Comparison of ENCODE assay signal across 12 mouse cellular contexts in the genomic region with DNA sequence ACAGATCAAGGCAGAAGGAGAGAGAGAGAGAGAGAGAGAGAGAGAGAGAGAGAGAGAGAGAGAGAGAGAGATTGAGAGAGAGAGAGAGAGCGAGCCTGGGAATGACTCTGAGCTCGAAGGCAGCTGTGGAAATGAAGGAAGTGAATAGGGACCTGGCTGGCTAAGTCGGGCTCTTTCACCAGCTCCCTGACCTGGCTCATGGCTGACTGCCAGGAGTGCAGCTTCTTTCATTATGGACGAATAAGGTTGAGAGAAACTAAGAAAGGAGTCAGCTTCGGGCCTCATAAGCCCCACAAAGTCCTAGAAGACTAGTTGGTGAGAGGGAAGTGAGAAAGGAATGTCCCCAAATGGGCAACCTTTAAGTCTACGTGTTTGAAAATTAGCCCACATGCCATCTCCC. TPM values are rescaled to one million over a fixed set of nuclear protein-coding genes. Genes with fewer than 3 reads are reported as not detected.
DNase-seq lines count a peak whose midpoint lies in the region; ATAC-seq and TF ChIP-seq lines count a peak whose summit lies in the region.
"Had no signal": no experiment of that assay in that cellular context is flagged by ENCODE, and none has a peak within 500 bp of the region (broad histone marks: within the 10 kb centered on the region; RNA-seq: fewer than 3 reads in every experiment).

No protein-coding gene starts in this region.

- no peak overlapping the region for H3K4me3 ChIP-seq in lung, embryonic 14.5 days (ENCODE audit: low read depth, low read length)
- H3K4me3 ChIP-seq: midbrain, embryonic 15.5 days; neural tube, embryonic 12.5 days had no signal

- no peaks in the 10 kb centered on the region for H3K27me3 ChIP-seq in lung, embryonic 14.5 days (ENCODE audit: insufficient read depth, low read length)
- H3K27me3 ChIP-seq: CH12.LX; midbrain, embryonic 15.5 days; neural tube, embryonic 12.5 days had no signal

- no peaks in the 10 kb centered on the region for H3K4me1 ChIP-seq in lung, embryonic 14.5 days (ENCODE audit: insufficient read depth)
- H3K4me1 ChIP-seq: neural tube, embryonic 12.5 days had no signal

- ATAC-seq in lung, embryonic 14.5 days (ENCODE audit: insufficient read depth): no peak
- ATAC-seq: midbrain, embryonic 15.5 days had no signal

- DNase-seq in gastrocnemius, postnatal 10 days: peak; percentile 19
- DNase-seq in gastrocnemius, postnatal 4 days (ENCODE audit: low spot score in 2 of 2): no peak
- DNase-seq in lung, embryonic 14.5 days: peak; percentile 37
- DNase-seq in lung, adult 18-20 months: no peak
- peak; percentile 28 for DNase-seq in brain, embryonic 14.5 days (ENCODE audit: low read depth)
- peak; percentile 75 to 76 for DNase-seq in kidney, postnatal 25 days
- no peak for DNase-seq in thymus, postnatal 10 days (ENCODE audit: low spot score in 2 of 2)
- DNase-seq: gastrocnemius, postnatal 14 days; thymus, postnatal 4 days had no signal

- WGBS in lung, embryonic 14.5 days: 32% methylated on average over 6 of the region's 6 CpGs

- H3K4me2 ChIP-seq in lung, embryonic 14.5 days: no peak overlapping the region
- H3K4me2 ChIP-seq: midbrain, embryonic 15.5 days; neural tube, embryonic 12.5 days had no signal

- no peaks in the 10 kb centered on the region for H3K36me3 ChIP-seq in lung, embryonic 14.5 days (ENCODE audit: insufficient read depth)
- H3K36me3 ChIP-seq: midbrain, embryonic 15.5 days; neural tube, embryonic 12.5 days had no signal

- no peak overlapping the region for H3K27ac ChIP-seq in lung, embryonic 14.5 days (ENCODE audit: low read depth)
- H3K27ac ChIP-seq: midbrain, embryonic 15.5 days; neural tube, embryonic 12.5 days had no signal

- no peak for TF ChIP-seq POLR2A in brain, embryonic 14.5 days (IDR thresholded peaks at IDR 0.05; ENCODE audit: borderline replicate concordance, extremely low read depth, insufficient read depth, insufficient read length, poor library complexity, severe bottlenecking)

- TF ChIP-seq CTCF in lung, embryonic 14.5 days (IDR thresholded peaks at IDR 0.05; ENCODE audit: low read depth): no peak
- TF ChIP-seq CTCF in brain, embryonic 14.5 days (IDR thresholded peaks at IDR 0.05; ENCODE audit: borderline replicate concordance, extremely low read depth, insufficient read depth, insufficient read length): no peak

- H3K9ac ChIP-seq in lung, embryonic 14.5 days: no peak overlapping the region
- H3K9ac ChIP-seq: midbrain, embryonic 15.5 days; neural tube, embryonic 12.5 days had no signal

- H3K9me3 ChIP-seq in lung, embryonic 14.5 days (ENCODE audit: low read depth, low read length): no peaks in the 10 kb centered on the region
- H3K9me3 ChIP-seq: midbrain, embryonic 15.5 days; neural tube, embryonic 12.5 days had no signal

RNA-seq across cellular contexts. Expression of gene Smpd1, which starts 34.0 kb away (rescaled TPM):
- total RNA-seq in gastrocnemius, postnatal 10 days (2021): 10 to 100 TPM; 42.9 to 44.0 TPM
- total RNA-seq in gastrocnemius, postnatal 4 days (2021): 10 to 100 TPM; 36.3 to 39.2 TPM
- polyA plus RNA-seq in lung, embryonic 14.5 days (2014; fragmentation: Nextera tagmentation; extraction: Ambion mirVana): 38.7 and 38.9 TPM in 2 replicates
- polyA plus RNA-seq in brain, embryonic 14.5 days (2012; rRNA removed): 51.2 and 59.6 TPM in 2 replicates

RNA-seq across cellular contexts. Expression of gene Cavin3, which starts 38.1 kb away (rescaled TPM):
- 10 to 100 TPM; 37.4 to 43.2 TPM for total RNA-seq in gastrocnemius, postnatal 10 days (2021)
- total RNA-seq in gastrocnemius, postnatal 4 days (2021): 10 to 100 TPM; 63.8 to 65.3 TPM
- 96.0 and 96.1 TPM in 2 replicates for polyA plus RNA-seq in lung, embryonic 14.5 days (2014; fragmentation: Nextera tagmentation; extraction: Ambion mirVana)
- polyA plus RNA-seq in brain, embryonic 14.5 days (2012; rRNA removed): 20.9 and 22.7 TPM in 2 replicates
- total RNA-seq: CH12.LX had no signal

Comparison
In these comparisons a context has a peak if more than half of its experiments do, and no peak if none do; other contexts are left out.
1. DNase-seq: peak in gastrocnemius, postnatal 10 days (single experiment), lung, embryonic 14.5 days (single experiment), brain, embryonic 14.5 days (single experiment) and kidney, postnatal 25 days (2 of 2); none in gastrocnemius, postnatal 4 days (0 of 2), lung, adult 18-20 months (0 of 2) and thymus, postnatal 10 days (0 of 2).